Mouse (Mus musculus): ENCODE measurements around the gene Kcnj10. TPM values are rescaled to one million over a fixed set of nuclear protein-coding genes. Genes with fewer than 3 reads are reported as not detected.

Gene Kcnj10
- polyA plus RNA-seq, 1 experiment from 2014 or later = 0.73 TPM

GRCm38 (mm10) chr1:172301180-172301579 lies 39.8 kb upstream of the Kcnj10 start:
- DNase-seq (ENCODE audit: low spot score) (no peak), ATAC-seq (ENCODE audit: low FRiP score) (peak; percentile 39)
- 38% methylated on average over 12 of the region's 12 CpGs for WGBS
- Histone ChIP-seq H3K9me3 (ENCODE audit: control insufficient read depth, low read length) (no peaks in the 10 kb centered on the region), H3K36me3 (ENCODE audit: control insufficient read depth, insufficient read depth, low read length) (no peaks in the 10 kb centered on the region), H3K4me3 (ENCODE audit: low read depth, low read length) (no peak overlapping the region), H3K27ac (ENCODE audit: low read depth, low read length) (no peak overlapping the region), H3K27me3 (ENCODE audit: control insufficient read depth, insufficient read depth, low read length) (no peaks in the 10 kb centered on the region; the same call in 1 of the 2 replicates), H3K4me2 (replicated peaks; ENCODE audit: low read depth, low read length) (no peak overlapping the region), H3K4me1 (replicated peaks; ENCODE audit: control insufficient read depth, insufficient read depth, low read length) (peaks cover 15% of the 10 kb centered on the region; the same call in 1 of the 2 replicates), H3K9ac (ENCODE audit: low read depth, low read length) (no peak overlapping the region)

DNA sequence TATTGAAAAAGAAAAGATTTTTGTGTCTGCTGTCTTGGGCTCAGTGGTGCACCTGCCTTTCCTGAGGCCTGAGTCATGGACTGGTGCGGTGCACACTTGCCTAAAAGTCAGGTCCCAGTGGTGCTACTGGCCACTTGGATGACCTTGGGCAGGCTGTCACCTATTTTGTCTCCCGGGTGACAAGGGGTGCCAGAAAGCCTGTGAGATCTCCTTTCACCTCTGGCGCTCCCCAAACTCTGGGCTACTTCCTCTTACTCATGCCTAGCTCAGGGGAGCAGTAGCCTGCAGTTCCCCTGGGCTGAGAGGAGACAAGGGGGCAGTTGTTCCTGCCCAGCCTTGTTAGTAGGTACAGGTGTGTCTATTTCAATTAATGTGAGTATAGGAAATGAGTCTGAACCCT lies 38.7 kb upstream of the Kcnj10 start:
- ATAC-seq (ENCODE audit: low FRiP score) (no peak), DNase-seq (ENCODE audit: low spot score) (no peak)
- 50% methylated on average over 3 of the region's 3 CpGs for WGBS
- H3K9ac ChIP-seq (ENCODE audit: low read depth, low read length) = no peak overlapping the region
- H3K36me3 ChIP-seq (ENCODE audit: control insufficient read depth, insufficient read depth, low read length) = no peaks in the 10 kb centered on the region
- no peaks in the 10 kb centered on the region; the same call in 1 of the 2 replicates for H3K27me3 ChIP-seq (ENCODE audit: control insufficient read depth, insufficient read depth, low read length)
- H3K4me2 ChIP-seq (replicated peaks; ENCODE audit: low read depth, low read length) = no peak overlapping the region
- no peaks in the 10 kb centered on the region for H3K9me3 ChIP-seq (ENCODE audit: control insufficient read depth, low read length)
- peaks cover 15% of the 10 kb centered on the region; the same call in 1 of the 2 replicates for H3K4me1 ChIP-seq (replicated peaks; ENCODE audit: control insufficient read depth, insufficient read depth, low read length)
- no peak overlapping the region for H3K27ac ChIP-seq (ENCODE audit: low read depth, low read length)
- no peak overlapping the region for H3K4me3 ChIP-seq (ENCODE audit: low read depth, low read length)

DNA sequence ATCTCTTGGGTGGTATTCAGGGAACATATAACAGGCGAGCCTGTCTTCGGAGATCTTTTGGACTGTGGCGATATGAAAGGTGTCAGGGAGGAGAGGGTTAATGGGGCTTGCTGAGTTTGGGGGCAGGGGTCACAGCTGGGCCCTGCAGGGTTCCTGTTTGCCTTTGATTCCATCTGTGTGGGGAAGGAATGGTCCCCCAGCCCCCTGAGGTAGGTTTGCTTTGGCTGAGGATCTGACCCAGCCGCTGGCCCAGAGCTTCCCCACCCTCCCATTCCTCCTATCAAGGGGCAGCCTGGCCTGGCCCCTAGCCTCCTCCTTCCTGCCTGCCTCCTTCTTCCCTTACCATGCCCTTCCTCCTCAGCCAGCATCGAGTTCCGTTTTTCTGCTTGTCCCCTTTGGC lies 38.2 kb upstream of the Kcnj10 start:
- H3K27me3 ChIP-seq (ENCODE audit: control insufficient read depth, insufficient read depth, low read length) = no peaks in the 10 kb centered on the region; the same call in 1 of the 2 replicates
- 3% methylated on average over 6 of the region's 6 CpGs for WGBS
- no peak overlapping the region for H3K9ac ChIP-seq (ENCODE audit: low read depth, low read length)
- DNase-seq (ENCODE audit: low spot score) = peak; percentile 61
- peak; percentile 22; the same call in 1 of the 2 replicates for ATAC-seq (ENCODE audit: low FRiP score)
- H3K9me3 ChIP-seq (ENCODE audit: control insufficient read depth, low read length) = no peaks in the 10 kb centered on the region
- H3K27ac ChIP-seq (ENCODE audit: low read depth, low read length) = no peak overlapping the region
- peaks cover 12% of the 10 kb centered on the region; the same call in 1 of the 2 replicates for H3K4me1 ChIP-seq (replicated peaks; ENCODE audit: control insufficient read depth, insufficient read depth, low read length)
- no peaks in the 10 kb centered on the region for H3K36me3 ChIP-seq (ENCODE audit: control insufficient read depth, insufficient read depth, low read length)
- H3K4me2 ChIP-seq (replicated peaks; ENCODE audit: low read depth, low read length) = no peak overlapping the region; the same call in 1 of the 2 replicates
- no peak overlapping the region for H3K4me3 ChIP-seq (ENCODE audit: low read depth, low read length)

DNA sequence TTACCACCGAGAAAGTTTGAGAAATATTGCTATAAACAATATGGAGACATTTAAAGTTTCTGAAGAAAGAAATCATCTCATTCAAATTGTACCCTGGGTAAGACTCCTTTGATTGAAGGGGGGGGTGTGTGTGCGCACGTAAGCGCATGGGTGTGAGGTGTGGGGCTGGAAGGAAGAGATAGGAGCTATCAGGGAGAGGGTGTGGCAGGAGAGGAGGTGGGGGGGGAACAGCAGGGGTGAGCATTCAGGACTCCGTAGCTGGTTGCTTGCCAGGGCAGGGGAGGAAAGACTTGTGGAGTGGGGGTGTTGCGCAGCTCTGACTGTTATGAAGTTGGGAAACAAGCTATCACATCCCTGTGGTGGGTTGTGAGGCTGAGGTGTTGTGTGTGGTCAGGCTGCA lies 36.6 kb upstream of the Kcnj10 start:
- DNase-seq (ENCODE audit: low spot score) (no peak), ATAC-seq (ENCODE audit: low FRiP score) (no peak)
- H3K4me3 ChIP-seq (ENCODE audit: low read depth, low read length) = no peak overlapping the region
- no peak overlapping the region for H3K9ac ChIP-seq (ENCODE audit: low read depth, low read length)
- 72% methylated on average over 6 of the region's 6 CpGs for WGBS
- H3K27ac ChIP-seq (ENCODE audit: low read depth, low read length) = no peak overlapping the region
- no peak overlapping the region for H3K4me2 ChIP-seq (replicated peaks; ENCODE audit: low read depth, low read length)
- H3K4me1 ChIP-seq (replicated peaks; ENCODE audit: control insufficient read depth, insufficient read depth, low read length) = peaks cover 9% of the 10 kb centered on the region; the same call in 1 of the 2 replicates
- H3K9me3 ChIP-seq (ENCODE audit: control insufficient read depth, low read length) = no peaks in the 10 kb centered on the region
- H3K36me3 ChIP-seq (ENCODE audit: control insufficient read depth, insufficient read depth, low read length) = no peaks in the 10 kb centered on the region
- H3K27me3 ChIP-seq (ENCODE audit: control insufficient read depth, insufficient read depth, low read length) = no peaks in the 10 kb centered on the region; the same call in 1 of the 2 replicates

GRCm38 (mm10) chr1:172305153-172305552 lies 35.9 kb upstream of the Kcnj10 start:
- Histone ChIP-seq H3K36me3 (ENCODE audit: control insufficient read depth, insufficient read depth, low read length) (no peaks in the 10 kb centered on the region), H3K27ac (ENCODE audit: low read depth, low read length) (no peak overlapping the region), H3K9ac (ENCODE audit: low read depth, low read length) (no peak overlapping the region), H3K4me3 (ENCODE audit: low read depth, low read length) (no peak overlapping the region), H3K4me2 (replicated peaks; ENCODE audit: low read depth, low read length) (no peak overlapping the region), H3K9me3 (ENCODE audit: control insufficient read depth, low read length) (no peaks in the 10 kb centered on the region), H3K4me1 (replicated peaks; ENCODE audit: control insufficient read depth, insufficient read depth, low read length) (peaks cover 9% of the 10 kb centered on the region; the same call in 1 of the 2 replicates), H3K27me3 (ENCODE audit: control insufficient read depth, insufficient read depth, low read length) (no peaks in the 10 kb centered on the region; the same call in 1 of the 2 replicates)
- ATAC-seq (ENCODE audit: low FRiP score) (no peak), DNase-seq (ENCODE audit: low spot score) (no peak)
- 92% methylated on average over 2 of the region's 2 CpGs for WGBS

- Histone ChIP-seq H3K27ac (ENCODE audit: low read depth, low read length) (no peak overlapping the region), H3K4me1 (replicated peaks; ENCODE audit: control insufficient read depth, insufficient read depth, low read length) (peaks cover 9% of the 10 kb centered on the region; the same call in 1 of the 2 replicates), H3K4me2 (replicated peaks; ENCODE audit: low read depth, low read length) (no peak overlapping the region), H3K9ac (ENCODE audit: low read depth, low read length) (no peak overlapping the region), H3K36me3 (ENCODE audit: control insufficient read depth, insufficient read depth, low read length) (no peaks in the 10 kb centered on the region), H3K9me3 (ENCODE audit: control insufficient read depth, low read length) (no peaks in the 10 kb centered on the region), H3K27me3 (ENCODE audit: control insufficient read depth, insufficient read depth, low read length) (no peaks in the 10 kb centered on the region; the same call in 1 of the 2 replicates), H3K4me3 (ENCODE audit: low read depth, low read length) (no peak overlapping the region)
- 82% methylated on average over 3 of the region's 3 CpGs for WGBS
- DNase-seq (ENCODE audit: low spot score) = no peak
- ATAC-seq (ENCODE audit: low FRiP score) = no peak
Measured at GRCm38 (mm10) chr1:172305635-172306034, 35.4 kb upstream of the Kcnj10 start.

DNA sequence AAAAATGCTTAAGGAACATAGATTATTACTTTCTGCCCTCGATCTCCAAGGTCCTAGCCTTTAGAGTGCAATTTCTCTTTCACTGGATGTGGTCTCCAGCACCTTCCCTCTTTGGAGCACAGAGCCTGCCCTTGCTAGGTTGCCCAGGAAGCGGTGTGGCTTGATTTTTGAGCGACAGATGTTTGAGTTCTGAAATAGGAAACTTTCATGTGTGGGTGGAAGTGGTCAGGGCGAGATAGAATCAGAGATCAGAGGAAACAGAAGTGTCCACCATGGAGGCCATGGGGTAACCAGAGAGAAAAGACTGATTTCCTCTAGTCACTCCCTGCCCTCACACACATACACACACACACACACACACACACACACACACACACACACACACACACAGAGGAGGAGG lies 34.8 kb upstream of the Kcnj10 start:
- no peaks in the 10 kb centered on the region for H3K36me3 ChIP-seq (ENCODE audit: control insufficient read depth, insufficient read depth, low read length)
- H3K27me3 ChIP-seq (ENCODE audit: control insufficient read depth, insufficient read depth, low read length) = no peaks in the 10 kb centered on the region
- no peak overlapping the region for H3K9ac ChIP-seq (ENCODE audit: low read depth, low read length)
- no peak overlapping the region for H3K27ac ChIP-seq (ENCODE audit: low read depth, low read length)
- peaks cover 11% of the 10 kb centered on the region; the same call in 1 of the 2 replicates for H3K4me1 ChIP-seq (replicated peaks; ENCODE audit: control insufficient read depth, insufficient read depth, low read length)
- no peak for DNase-seq (ENCODE audit: low spot score)
- no peak overlapping the region for H3K4me3 ChIP-seq (ENCODE audit: low read depth, low read length)
- 82% methylated on average over 4 of the region's 4 CpGs for WGBS
- ATAC-seq (ENCODE audit: low FRiP score) = no peak
- H3K4me2 ChIP-seq (replicated peaks; ENCODE audit: low read depth, low read length) = no peak overlapping the region
- H3K9me3 ChIP-seq (ENCODE audit: control insufficient read depth, low read length) = no peaks in the 10 kb centered on the region

- Histone ChIP-seq H3K9ac (ENCODE audit: low read depth, low read length) (no peak overlapping the region), H3K27ac (ENCODE audit: low read depth, low read length) (no peak overlapping the region), H3K36me3 (ENCODE audit: control insufficient read depth, insufficient read depth, low read length) (no peaks in the 10 kb centered on the region), H3K9me3 (ENCODE audit: control insufficient read depth, low read length) (no peaks in the 10 kb centered on the region), H3K27me3 (ENCODE audit: control insufficient read depth, insufficient read depth, low read length) (no peaks in the 10 kb centered on the region), H3K4me3 (ENCODE audit: low read depth, low read length) (no peak overlapping the region), H3K4me1 (replicated peaks; ENCODE audit: control insufficient read depth, insufficient read depth, low read length) (peaks cover 13% of the 10 kb centered on the region; the same call in 1 of the 2 replicates), H3K4me2 (replicated peaks; ENCODE audit: low read depth, low read length) (no peak overlapping the region)
- no peak for DNase-seq (ENCODE audit: low spot score)
- ATAC-seq (ENCODE audit: low FRiP score) = no peak
- 84% methylated on average over 6 of the region's 6 CpGs for WGBS
Measured at GRCm38 (mm10) chr1:172306885-172307284, 34.1 kb upstream of the Kcnj10 start.

GRCm38 (mm10) chr1:172307936-172308335 lies 33.1 kb upstream of the Kcnj10 start:
- DNase-seq (ENCODE audit: low spot score) = no peak
- 61% methylated on average over 10 of the region's 10 CpGs for WGBS
- no peak for ATAC-seq (ENCODE audit: low FRiP score)
- Histone ChIP-seq H3K4me1 (replicated peaks; ENCODE audit: control insufficient read depth, insufficient read depth, low read length) (peaks cover 10% of the 10 kb centered on the region; the same call in 1 of the 2 replicates), H3K27me3 (ENCODE audit: control insufficient read depth, insufficient read depth, low read length) (no peaks in the 10 kb centered on the region), H3K36me3 (ENCODE audit: control insufficient read depth, insufficient read depth, low read length) (no peaks in the 10 kb centered on the region), H3K4me2 (replicated peaks; ENCODE audit: low read depth, low read length) (no peak overlapping the region), H3K9ac (ENCODE audit: low read depth, low read length) (no peak overlapping the region), H3K4me3 (ENCODE audit: low read depth, low read length) (no peak overlapping the region), H3K27ac (ENCODE audit: low read depth, low read length) (0 out of 2 replicates have a peak overlapping the region, but pooled peaks have one; percentile 31), H3K9me3 (ENCODE audit: control insufficient read depth, low read length) (no peaks in the 10 kb centered on the region)

Data from hindbrain, embryonic 11.5 days (tissue).